Mouse (Mus musculus): ENCODE data around the gene Saa1. TPM values are rescaled to one million over a fixed set of nuclear protein-coding genes. Genes with fewer than 3 reads are reported as not detected.

The Saa1 gene
- total RNA-seq, 2 experiments from 2014 or later, result not detected

GRCm38 (mm10) chr7:46712250-46712649, 30.5 kb downstream of the Saa1 start:
- no peak for DNase-seq
- intact Hi-C loops (cut with DNase I), result no loop called here
- H3K27ac ChIP-seq, result no peak overlapping the region
- no peak overlapping the region for H3K4me3 ChIP-seq
- TF ChIP-seq CTCF (IDR thresholded peaks at IDR 0.05), result no peak

DNA sequence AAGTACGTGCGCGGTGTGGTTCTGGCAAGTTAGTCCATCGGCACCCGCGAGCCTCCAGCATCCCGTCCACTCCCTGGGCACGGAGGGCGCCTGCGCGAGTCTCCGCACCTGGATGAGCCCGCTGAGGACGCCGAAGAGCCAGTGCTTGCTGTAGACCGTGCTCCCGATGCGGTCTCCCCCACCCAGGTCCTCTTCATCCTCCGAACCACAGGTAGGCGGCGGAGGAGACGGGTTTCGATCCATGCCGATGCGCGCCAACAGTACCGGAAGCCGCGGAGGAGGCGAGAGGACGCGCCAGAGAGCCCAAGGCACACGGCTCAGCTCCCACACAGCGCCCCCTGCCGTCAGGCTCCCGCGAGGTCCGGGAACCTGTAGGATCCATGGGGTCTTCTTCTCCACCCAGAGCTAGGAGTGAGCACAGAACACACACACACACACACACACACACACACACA, 32.4 kb downstream of the Saa1 start, which contains the start of gene Saal1:
Gene Saal1, minus strand, starts transcription at position 291 of the 455 bp plus-strand sequence.
- peak; percentile 79 for TF ChIP-seq CTCF (IDR thresholded peaks at IDR 0.05)
- intact Hi-C loops (cut with DNase I), result no loop called here
- peak; percentile 90 for DNase-seq
- H3K4me3 ChIP-seq, result peak within 1 kb of the TSS; percentile 97
- peak within 1 kb of the TSS; percentile 90 for H3K27ac ChIP-seq

GRCm38 (mm10) chr7:46700521-46701025, 42.2 kb downstream of the Saa1 start:
- no peak for DNase-seq
- no peak for TF ChIP-seq CTCF (IDR thresholded peaks at IDR 0.05)
- no peak overlapping the region for H3K27ac ChIP-seq
- no peak overlapping the region for H3K4me3 ChIP-seq
- intact Hi-C loops (cut with DNase I), result no loop called here

DNA sequence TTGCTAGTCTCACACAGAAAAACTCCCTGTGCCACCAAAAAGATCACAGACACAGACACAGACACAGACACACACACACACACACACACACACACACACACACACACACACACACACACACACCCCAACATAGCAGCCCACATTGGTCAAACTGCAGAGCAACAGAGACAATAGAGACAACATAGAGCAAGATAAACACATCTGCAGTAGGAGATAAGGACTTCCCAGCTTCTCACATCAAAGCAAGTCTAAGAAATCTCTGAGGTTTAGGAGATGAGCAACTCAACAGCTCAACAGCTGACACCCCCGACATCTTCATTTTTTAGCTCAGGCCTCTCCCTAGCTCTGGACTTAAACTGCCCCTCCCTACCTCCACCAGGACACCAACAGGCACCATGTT, 46.0 kb downstream of the Saa1 start:
- no peak for TF ChIP-seq CTCF (IDR thresholded peaks at IDR 0.05)
- intact Hi-C loops (cut with DNase I), result no loop called here
- no peak overlapping the region for H3K4me3 ChIP-seq
- no peak for DNase-seq
- H3K27ac ChIP-seq, result no peak overlapping the region

Other genes with a start within 250 kb of the Saa1 start
- gene Sergef, start 103.2 kb downstream of the Saa1 start, total RNA-seq (2021), result 1 to 10 TPM; 2.1 to 3.5 TPM
- gene Tph1, start 70.4 kb downstream of the Saa1 start, total RNA-seq (2021), result under 1 TPM; 0.22 to 0.94 TPM
- gene Saal1, start 32.3 kb downstream of the Saa1 start, total RNA-seq (2021), result 1 to 10 TPM; 2.7 to 3.3 TPM
- not detected for gene Saa3, start 27.3 kb downstream of the Saa1 start, total RNA-seq (2021)
- gene Saa4, start 10.4 kb downstream of the Saa1 start, total RNA-seq (2021), result not detected
- not detected for gene Saa2, start 8.8 kb upstream of the Saa1 start, total RNA-seq (2021)
- 10 to 100 TPM in 1 of 2 experiments, 1 to 10 TPM in 1; 9.7 to 11.3 TPM for gene Hps5, start 53.1 kb upstream of the Saa1 start, total RNA-seq (2021)
- gene Gtf2h1, start 53.1 kb upstream of the Saa1 start, total RNA-seq (2021), result 10 to 100 TPM; 17.7 to 18.6 TPM
- gene Ldha, start 98.5 kb upstream of the Saa1 start, total RNA-seq (2021), result 1,000 to 10,000 TPM; 2,441 to 2,897 TPM
- gene Ldhc, start 118.2 kb upstream of the Saa1 start, total RNA-seq (2021), result not detected
- gene Tsg101, start 177.0 kb upstream of the Saa1 start, total RNA-seq (2021), result 10 to 100 TPM; 49.8 to 50.6 TPM
- gene Uevld, start 215.5 kb upstream of the Saa1 start, total RNA-seq (2021), result 10 to 100 TPM; 11.2 to 11.9 TPM
- gene Gm9999, start 240.6 kb upstream of the Saa1 start, total RNA-seq (2021), result not detected